Mouse (Mus musculus) megakaryocyte-erythroid progenitor cell, adult 5-6 weeks (primary cell): ENCODE measurements around the gene Qser1. TPM values are rescaled to one million over a fixed set of nuclear protein-coding genes. Genes with fewer than 3 reads are reported as not detected.

Source experiments
- ATAC-seq: replicated peaks from 2 replicates; pipeline ENCODE4 v1.8.0; 2016; ENCODE audit warnings: mild to moderate bottlenecking, inconsistent platforms; ENCODE audit not compliant: severe bottlenecking, poor library complexity, low FRiP score, low TSS enrichment
- total RNA-seq, 2 experiments: library from RNA; stranded (forward) in 1 of 2; stranded (reverse) in 1 of 2; fragments of 200-1000, 215-1000 nt in 1 of 2; fragments of >200 nt in 1 of 2; fragmentation: Nextera tagmentation in 1 of 2; gene quantifications; 2 replicates each; pipeline ENCODE4 v1.2.3; 2014 to 2017

Qser1 gene
- total RNA-seq, 2 experiments from 2014 or later: 3.8 to 28.0 TPM

DNA sequence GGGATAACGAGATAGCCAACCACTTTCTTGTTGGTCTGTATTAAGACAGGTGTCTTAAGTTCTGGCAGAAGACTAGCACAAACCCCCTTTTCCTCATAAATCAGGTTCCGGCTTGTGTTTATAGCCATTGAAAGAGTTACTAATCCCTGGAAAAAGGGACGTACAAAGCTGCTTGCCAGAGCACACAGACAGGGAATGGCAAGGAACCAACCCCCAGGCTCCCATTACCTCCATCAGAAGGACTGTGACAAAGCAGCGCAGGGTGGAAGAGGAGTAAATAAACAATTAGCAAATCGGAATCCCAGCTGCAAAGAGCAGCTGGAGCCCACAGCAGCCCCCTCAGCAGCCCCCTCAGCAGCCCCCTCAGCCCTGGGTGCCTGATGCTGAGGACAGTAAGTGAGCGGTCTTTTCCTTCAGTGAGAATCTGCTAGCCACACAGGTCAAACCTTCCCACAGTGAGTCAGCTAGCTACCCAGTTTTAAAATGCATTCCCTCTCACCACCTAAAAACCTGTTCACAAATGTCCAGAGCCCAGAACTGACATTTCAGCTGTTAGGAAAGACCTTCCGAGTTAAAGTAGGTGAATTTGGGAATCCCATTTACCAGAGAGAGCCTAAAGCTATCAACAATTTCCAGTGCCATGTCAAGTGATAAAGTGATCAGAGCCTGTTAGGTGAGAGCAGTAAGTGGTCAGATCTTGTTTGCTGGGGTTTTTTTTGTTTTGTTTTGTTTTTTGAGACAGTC is 75.4 kb downstream of the Qser1 start:
- no peak for ATAC-seq

DNA sequence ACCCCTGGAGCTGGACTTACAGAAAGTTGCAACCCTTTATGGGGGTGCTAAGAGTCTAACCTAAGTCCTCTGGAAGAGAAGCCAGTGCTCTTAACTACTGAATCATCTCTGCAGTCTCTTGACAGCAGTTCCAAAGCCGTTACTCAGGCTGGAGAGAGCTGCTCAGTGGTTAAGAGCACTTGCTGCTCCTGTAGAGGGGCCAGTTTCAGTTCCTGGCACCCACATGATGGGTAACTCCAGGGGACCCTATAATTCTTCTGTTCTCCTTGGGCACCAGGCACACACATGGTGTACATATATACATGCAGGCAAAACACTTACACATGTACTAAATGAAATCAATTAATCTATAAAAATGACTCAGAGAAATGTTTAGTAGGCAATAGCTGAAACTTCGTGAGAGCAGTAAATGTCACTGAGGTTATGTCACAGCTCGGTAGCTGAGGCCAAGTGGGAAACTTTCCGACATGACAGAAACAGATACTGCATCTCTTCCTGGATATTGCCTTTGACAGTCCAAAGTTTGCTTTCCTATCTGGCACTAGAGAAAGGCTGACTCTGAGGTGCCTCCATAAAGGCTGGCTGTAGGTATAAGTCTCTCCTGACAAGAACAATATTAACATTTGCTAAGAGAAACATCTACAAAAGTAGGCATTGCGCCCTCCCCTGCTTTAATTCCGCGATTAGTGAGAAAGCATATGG is 76.2 kb downstream of the Qser1 start:
- ATAC-seq: no peak

DNA sequence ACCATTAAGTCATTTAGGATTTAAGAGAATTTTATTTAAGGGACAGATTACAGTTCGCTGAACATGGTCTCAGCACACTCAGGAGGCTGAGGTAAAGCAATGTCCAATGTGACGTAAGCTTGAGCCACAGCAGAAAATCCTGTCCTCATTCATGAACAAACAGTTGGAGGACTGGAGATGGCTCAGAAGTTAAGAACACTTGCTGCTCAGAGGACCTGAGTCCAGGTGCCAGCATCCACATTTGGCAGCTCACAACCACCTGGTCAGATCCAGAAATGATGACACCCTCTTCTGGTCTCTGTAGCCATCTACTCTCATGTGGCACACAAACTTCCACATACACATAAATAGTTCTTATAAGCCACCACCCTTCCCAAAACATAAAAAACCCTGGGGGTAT is 76.9 kb downstream of the Qser1 start:
- ATAC-seq: no peak

DNA sequence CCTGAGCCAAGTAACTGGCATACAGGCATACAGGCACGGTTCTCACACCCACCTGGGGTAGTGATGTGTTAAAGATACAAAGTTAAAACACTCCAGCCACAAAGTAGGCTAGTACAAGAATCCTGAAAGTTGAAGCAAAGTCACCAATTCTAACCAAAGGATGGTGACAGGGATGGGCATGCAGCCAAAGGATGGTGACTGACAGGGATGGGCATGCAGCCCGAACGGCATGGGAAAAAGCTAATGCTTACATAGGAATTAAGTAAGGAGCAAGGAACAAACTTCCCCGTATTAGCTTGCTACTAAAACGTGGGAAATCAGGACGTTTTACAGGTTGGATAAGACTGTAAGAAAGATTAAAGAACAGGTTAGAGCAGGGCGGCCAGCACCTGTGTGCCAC is 80.3 kb downstream of the Qser1 start:
- no peak for ATAC-seq

DNA sequence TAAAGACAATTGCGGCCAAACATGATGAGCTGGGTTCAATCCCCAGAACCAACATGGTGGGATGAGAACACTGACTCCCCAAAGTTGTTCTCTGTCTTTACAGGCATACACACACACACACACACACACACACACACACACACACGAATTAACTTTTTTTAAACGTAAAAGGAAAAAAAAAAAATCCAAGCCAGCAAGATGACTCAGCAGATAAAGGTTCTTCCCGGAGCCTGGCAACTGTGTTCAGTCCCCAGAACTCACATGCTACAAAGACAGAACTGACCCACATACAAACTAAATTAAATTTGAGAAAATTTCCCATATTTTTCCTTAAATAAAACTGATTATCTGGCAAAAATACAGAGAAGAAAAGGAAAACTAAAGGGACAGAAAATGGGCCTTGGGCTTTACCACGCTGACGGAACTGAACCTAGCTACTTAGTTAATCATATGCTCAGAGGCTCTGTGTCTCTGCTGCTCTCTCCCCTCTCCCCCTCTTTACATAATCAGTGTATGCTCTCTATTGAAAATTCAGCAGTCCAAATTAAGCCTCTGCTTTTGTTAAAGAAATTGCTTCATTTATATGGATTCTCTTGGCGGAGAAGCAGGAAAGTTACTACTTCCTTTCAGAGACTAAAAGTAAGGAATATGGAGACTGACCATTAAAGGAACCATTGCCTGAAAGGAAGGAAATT is 83.9 kb downstream of the Qser1 start:
- ATAC-seq: no peak

DNA sequence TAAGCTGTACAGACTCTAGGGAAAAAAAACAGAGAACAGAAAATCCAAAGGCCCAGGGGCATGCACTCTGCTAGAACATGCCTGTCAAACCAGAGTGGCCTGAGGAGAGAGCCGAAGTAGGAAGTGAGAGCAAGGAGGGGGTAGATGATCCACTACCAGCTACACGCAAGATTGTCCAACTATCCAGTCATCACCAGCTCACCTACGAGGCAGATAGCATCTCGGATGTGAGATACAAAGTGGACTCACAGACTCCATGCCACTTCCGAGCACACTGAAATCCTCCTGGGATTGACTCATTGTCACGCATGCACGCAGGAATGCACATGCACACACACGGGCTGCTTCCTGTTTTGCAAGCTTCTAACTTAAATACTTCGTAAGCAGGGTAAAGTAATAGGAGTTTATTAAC is 84.5 kb downstream of the Qser1 start:
- no peak for ATAC-seq

DNA sequence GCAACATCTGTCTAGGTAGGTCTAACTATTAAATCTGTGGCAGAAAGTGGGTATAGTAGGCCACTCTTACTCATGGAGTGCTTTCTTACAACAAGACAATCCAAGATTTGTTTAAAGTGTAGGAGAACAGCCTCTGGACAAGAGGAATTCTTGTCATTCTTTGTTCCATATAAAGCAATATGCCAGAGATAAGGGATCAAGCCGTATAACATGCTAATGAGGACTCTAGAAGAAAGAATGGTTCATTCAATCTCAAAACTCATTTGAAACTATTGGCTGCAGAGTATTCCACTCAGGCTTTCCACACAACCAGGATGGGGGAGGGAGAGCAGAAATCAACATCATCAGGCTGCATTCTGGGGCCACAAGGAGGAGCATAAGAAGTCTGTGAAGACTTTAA is 89.2 kb downstream of the Qser1 start:
- ATAC-seq: no peak

DNA sequence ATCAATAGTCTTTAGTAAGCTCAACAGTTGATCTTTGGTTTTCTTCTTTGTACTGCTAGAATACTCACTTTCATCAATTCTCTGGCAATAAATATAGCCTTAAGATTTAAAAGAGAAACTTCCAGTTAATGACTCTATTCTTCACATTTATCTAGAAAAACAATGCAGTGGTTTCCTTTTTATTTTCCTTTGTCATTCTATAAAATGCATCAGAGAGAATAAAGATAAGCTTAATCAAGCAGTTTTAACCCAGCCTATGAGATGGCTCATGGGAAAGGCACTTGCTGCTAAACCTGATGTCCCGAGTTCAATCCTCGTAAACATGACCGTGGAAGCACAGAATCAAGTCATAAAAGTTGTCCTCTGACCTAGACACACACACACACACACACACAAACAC is 94.5 kb downstream of the Qser1 start:
- ATAC-seq: no peak

DNA sequence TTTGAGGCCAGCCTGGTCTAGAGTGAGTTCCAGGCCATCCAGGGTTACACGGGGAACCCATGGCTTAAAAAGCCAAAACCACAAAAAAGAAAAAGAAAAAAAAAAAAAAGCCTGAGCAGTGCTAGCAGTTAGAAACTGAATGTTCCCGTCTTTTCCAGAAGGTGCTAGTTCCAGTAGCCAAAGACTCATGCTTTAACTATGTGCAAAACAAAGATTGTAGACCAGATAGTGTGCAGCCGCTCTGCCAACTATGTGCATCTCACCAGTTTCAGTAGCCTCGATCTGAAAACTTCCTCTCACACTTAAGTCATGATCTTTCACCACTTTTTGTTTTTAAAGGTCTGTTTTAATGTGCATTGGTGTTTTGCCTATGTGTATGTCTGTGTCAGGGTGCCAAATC is 98.7 kb downstream of the Qser1 start:
- ATAC-seq: no peak

DNA sequence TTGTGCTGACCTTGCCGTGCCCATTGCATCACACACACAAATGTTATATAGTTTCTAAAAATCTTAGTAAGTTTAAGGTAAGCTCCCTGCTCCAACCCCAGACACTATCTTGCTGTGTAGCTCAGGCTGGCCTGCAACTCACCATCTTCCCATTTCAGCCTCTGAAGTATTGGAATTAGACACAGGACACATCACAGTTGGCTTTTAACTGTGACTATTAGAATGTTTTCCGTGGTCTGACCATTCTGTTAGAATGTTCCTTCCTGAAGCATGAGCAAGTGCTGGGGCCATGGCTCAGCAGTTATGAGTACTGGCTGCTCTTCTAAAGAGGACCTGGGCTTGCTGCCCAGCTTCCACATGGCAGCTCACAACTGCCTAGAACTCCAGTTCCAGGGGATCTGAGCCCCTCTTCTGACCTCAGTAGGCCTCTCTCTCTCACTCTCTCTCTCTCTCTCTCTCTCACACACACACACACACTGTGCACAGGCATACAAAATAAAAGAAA is 99.3 kb downstream of the Qser1 start:
- no peak for ATAC-seq

DNA sequence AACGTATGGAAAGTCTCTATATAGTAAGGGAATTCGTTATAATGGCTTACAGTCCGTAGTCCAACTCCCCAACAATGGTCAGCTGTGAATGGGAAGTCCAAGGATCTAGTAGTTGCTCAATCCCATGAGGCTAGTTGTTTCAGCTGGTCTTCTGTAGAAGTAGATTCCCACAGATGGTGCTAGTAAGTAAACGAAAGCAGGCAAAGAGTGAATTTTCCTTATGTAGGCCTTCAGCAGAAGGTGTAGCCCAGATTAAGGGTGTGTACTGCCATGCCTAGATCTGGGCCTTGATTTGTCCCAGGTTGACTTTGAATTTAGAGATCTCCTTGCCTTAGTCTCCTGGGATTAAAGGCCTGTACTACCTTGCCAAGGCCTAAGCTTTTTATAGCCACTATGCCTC is 100.3 kb downstream of the Qser1 start, which contains the start of gene Pin1rt1:
Gene Pin1rt1, minus strand, starts transcription at position 101 of the 400 bp plus-strand sequence.
- ATAC-seq: no peak

DNA sequence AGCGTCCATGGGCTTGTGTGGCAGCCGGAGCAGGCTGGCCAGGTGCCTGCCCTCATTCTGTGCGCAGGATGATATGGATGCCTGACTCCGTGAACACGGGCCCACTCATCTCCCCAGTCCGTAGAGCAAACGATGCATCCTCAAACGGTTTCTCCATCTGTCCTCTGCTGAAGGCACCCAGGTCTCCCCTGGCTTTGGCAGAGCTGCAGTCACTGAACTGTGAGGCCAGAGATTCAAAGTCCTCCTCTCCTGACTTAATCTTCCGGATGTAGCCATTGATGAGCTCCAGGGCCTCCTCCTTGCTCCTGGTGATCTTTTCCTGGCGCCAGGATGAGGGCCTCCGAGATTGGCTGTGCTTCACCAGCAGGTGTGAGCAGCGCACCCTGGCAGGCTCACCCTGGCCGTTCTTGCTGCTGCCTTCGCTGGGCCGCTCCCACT is 102.3 kb downstream of the Qser1 start:
- no peak for ATAC-seq

DNA sequence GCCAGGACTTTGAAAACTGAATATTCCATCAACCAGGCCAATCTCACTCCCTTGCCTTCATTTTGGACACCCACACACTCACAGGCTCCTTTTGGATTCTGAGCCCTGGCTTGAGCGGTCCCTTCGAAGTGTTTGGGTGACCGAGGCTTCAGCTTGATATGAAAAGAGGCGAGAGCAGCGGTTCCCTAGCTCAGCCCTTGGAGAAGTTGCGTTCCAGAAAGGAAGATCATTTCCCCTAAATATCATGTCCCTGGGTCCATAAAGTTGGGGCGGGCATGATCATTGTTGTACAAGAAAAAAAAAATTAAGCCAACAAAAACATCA is 104.1 kb downstream of the Qser1 start:
- no peak; the same call in 1 of the 2 replicates for ATAC-seq

DNA sequence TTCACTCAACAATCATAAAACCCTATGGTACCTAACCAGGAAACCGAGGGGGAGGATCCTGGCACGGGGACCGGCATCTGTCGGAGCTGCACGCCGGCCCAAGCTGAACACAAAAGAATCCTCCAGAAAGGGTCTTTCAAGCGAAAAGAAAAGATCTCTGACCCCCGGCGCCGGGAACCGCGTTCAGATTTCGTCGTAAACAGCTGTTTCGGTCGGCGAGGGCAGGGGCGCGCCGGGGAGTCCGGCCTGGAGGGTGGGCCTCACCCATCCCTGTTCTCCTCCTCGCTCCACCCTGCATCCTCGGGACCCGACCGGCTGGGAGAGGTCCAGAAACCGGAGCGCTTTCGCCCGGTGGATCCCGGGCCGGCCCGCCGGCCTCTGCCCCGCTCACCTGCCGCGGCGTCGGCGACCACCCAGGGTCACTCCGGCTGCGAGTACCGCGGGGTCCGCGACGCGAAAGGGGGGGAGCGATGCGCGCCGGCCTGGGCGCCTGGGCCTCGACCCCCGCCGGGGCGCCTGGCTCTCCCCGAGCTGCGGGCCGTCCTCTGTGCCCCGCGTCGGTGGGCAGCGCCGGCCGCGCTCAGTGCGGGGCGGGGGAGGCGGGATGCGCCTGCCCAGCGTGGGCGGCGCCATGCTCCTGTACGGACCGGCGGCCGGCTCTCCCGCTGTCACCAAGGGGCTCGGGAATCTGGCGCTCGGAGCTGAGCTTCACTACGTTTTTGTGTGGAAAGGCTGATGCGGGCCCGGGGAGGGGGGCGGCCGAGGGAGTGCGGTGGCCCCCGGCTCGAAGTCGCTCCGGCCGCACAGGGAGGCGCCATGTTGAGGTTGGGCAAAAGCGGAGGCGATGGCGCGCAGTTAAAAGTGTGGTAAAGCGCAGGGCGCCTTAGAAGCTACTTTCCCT is 104.7 kb downstream of the Qser1 start, which contains the start of gene Tcp11l1:
Gene Tcp11l1, minus strand, starts transcription at position 585 of the 901 bp plus-strand sequence.
- ATAC-seq: peak; percentile 71

DNA sequence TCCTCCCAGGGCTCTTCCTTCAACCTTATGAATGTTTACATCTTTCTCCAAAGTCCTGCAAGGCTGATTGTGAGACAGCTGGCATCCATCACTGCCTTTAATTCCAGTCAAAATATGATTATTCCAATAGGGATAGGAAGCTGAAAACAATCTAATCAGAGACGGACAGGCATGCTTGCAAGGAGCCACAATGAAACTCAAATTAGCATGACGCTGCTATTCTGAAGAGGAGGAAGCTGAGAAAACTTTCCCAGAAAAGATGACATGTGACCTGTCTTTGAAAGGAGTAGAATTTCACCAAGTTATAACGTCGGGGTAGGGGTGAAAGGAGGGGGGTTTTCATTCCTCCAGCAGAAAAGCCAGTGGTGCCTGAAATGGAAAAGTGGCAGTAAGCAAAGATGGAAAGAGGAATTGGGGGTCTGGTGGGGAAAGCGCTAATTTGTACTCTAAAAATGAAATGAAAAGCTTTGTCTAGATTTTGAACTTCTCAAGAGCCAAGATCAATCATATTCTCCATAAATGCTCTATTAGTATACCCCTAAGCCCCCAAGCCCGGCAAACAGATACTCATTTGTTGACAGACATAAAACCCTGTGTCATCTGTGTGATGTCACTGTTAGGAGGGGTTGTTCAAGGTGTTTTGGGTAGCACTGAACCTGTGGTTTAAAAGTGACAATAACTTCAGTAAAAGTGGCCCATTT is 105.7 kb downstream of the Qser1 start:
- no peak for ATAC-seq

DNA sequence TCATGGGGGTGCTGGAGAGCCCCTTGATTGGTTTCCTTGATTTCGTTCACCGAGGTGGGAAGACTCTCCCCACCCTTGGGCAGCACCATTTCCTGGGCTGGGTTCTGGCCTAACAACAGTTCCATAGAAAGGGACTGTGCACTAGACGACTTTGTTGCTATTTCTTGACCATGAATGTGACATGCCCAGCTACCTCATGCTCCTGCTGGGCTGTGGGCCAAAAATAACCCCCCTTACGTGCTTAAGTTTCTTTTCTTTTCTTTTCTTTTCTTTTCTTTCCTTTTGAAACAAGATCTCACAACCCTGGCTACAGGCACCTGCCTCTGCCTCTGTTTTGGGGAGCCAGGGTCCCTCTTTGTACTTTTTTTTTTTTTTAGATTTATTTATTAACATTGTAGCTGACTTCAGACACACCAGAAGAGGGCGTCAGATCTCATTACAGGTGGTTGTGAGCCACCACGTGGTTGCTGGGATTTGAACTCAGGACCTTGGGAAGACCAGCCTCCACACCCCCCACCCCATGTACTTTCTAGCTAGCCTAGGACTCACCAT is 106.7 kb downstream of the Qser1 start:
- ATAC-seq: no peak
